Mouse (Mus musculus) bone marrow, adult 2 months (tissue): ENCODE measurements at regions not wholly inside any gene's neighbourhood (a gene's known extent, or its start where the extent isn't known, plus 50 kb on each side); places are given as distances from the start of the nearest gene placed in this dataset.

Experiments used
- H3K27ac ChIP-seq: fragments of 200-500 bp; 2 replicates; pipeline ENCODE4 v1.5.1; 2012; ENCODE audit warnings: low read depth, mild to moderate bottlenecking, control low read depth, inconsistent platforms, low read length; ENCODE audit not compliant: control insufficient read depth, poor library complexity, insufficient read depth
- H3K4me1 ChIP-seq: fragments of 200-500 bp; 2 replicates; pipeline ENCODE4 v1.6.1; 2011; ENCODE audit warnings: low read length; ENCODE audit not compliant: control insufficient read depth, insufficient read depth
- H3K4me3 ChIP-seq: fragments of 200-500 bp; replicated peaks from 2 replicates; pipeline ENCODE3; 2011; ENCODE audit warnings: mild to moderate bottlenecking, low read depth, low read length, control low read depth; ENCODE audit not compliant: control insufficient read depth
- CTCF ChIP-seq: fragments of 200-500 bp; IDR thresholded peaks from 2 replicates; pipeline ENCODE4 v1.5.1; 2011; ENCODE audit warnings: low read length, control low read depth; ENCODE audit not compliant: control insufficient read depth, insufficient read depth
- POLR2A ChIP-seq: fragments of 200-500 bp; IDR thresholded peaks from 2 replicates; pipeline ENCODE4 v1.6.1; 2011; ENCODE audit warnings: low read depth, mild to moderate bottlenecking, control low read depth, low read length, borderline replicate concordance; ENCODE audit not compliant: control insufficient read depth
- WGBS: fragments of 180-500 bp; shearing (Covaris S2); methylation state at CpG from one replicate; pipeline ENCODE4 v1.1.7; 2018; 5-methylcytosine and 5-hydroxymethylcytosine counted together

GRCm38 (mm10) chr3:149215691-149216090, 225.3 kb upstream of the Adgrl2 start:
- WGBS: 87% methylated on average over 2 of the region's 2 CpGs
- Histone ChIP-seq H3K27ac (no peak overlapping the region), H3K4me3 (no peak overlapping the region), H3K4me1 (no peaks in the 10 kb centered on the region)
- TF ChIP-seq POLR2A (no peak), CTCF (no peak)

- WGBS: 89% methylated on average over 7 of the region's 7 CpGs
- Histone ChIP-seq H3K4me3 (no peak overlapping the region), H3K27ac (no peak overlapping the region), H3K4me1 (no peaks in the 10 kb centered on the region)
- no peak for TF ChIP-seq CTCF
Measured at GRCm38 (mm10) chr3:149211909-149212308, 221.6 kb upstream of the Adgrl2 start.

GRCm38 (mm10) chr3:149209260-149209659, 218.9 kb upstream of the Adgrl2 start:
- WGBS: 88% methylated on average over 2 of the region's 2 CpGs
- Histone ChIP-seq H3K27ac (no peak overlapping the region), H3K4me1 (no peaks in the 10 kb centered on the region), H3K4me3 (no peak overlapping the region)
- no peak for TF ChIP-seq CTCF
- TF ChIP-seq POLR2A: no peak

GRCm38 (mm10) chr3:149203451-149203850, 213.1 kb upstream of the Adgrl2 start:
- WGBS: 55% methylated on average over 5 of the region's 5 CpGs
- H3K4me1 ChIP-seq: no peaks in the 10 kb centered on the region

GRCm38 (mm10) chr3:149196477-149197185, 206.3 kb upstream of the Adgrl2 start:
- TF ChIP-seq POLR2A: no peak
- no peak for TF ChIP-seq CTCF
- Histone ChIP-seq H3K4me3 (no peak overlapping the region), H3K27ac (no peak overlapping the region), H3K4me1 (no peaks in the 10 kb centered on the region)
- 81% methylated on average over 8 of the region's 8 CpGs for WGBS

More at GRCm38 (mm10) chr3:149203451-149203850, 213.1 kb upstream of the Adgrl2 start:
- no peak overlapping the region for H3K4me3 ChIP-seq
- H3K27ac ChIP-seq: no peak overlapping the region
- TF ChIP-seq CTCF (no peak), POLR2A (no peak)

GRCm38 (mm10) chr3:149190856-149191576, 200.7 kb upstream of the Adgrl2 start:
- WGBS: 56% methylated on average over 19 of the region's 19 CpGs
- Histone ChIP-seq H3K27ac (no peak overlapping the region), H3K4me3 (no peak overlapping the region), H3K4me1 (no peaks in the 10 kb centered on the region)
- TF ChIP-seq POLR2A: no peak
- no peak for TF ChIP-seq CTCF

GRCm38 (mm10) chr3:149184136-149184551, 193.8 kb upstream of the Adgrl2 start:
- Histone ChIP-seq H3K27ac (no peak overlapping the region), H3K4me1 (no peaks in the 10 kb centered on the region), H3K4me3 (no peak overlapping the region)
- TF ChIP-seq CTCF (no peak), POLR2A (no peak)
- WGBS: 58% methylated on average over 12 of the region's 12 CpGs

GRCm38 (mm10) chr3:149182095-149182494, 191.7 kb upstream of the Adgrl2 start:
- Histone ChIP-seq H3K4me3 (no peak overlapping the region), H3K4me1 (no peaks in the 10 kb centered on the region), H3K27ac (no peak overlapping the region)
- 92% methylated on average over 5 of the region's 5 CpGs for WGBS
- no peak for TF ChIP-seq POLR2A
